Mouse (Mus musculus): ENCODE results near the gene Topors.

Topors gene

GRCm38 (mm10) chr4:40250984-40251383, 18.7 kb downstream of the Topors start:
- DNase-seq (ENCODE audit: low spot score in 2 of 2) = no peak

DNA sequence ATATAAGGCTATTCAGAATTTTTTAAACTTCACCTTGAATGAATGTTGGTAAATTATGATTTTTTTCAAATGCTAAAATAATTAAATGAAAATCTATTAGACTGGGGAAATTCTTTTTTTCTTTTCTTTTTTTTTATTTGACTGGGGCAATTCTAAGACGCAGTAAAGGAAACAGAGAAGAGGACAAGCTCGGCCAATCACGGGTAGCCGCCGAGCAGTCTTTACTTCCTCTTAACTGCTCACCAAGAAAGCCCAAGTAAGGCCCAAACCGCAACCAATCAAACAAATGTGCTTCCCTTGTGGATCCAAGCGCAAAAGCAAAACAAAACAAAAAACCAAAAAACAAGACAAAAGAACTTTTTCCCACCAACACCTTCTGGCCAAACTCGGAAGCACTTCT, 25.6 kb downstream of the Topors start:
- peak in 1 of 2 experiments; percentile 35 for DNase-seq (ENCODE audit: low spot score in 2 of 2)

DNA sequence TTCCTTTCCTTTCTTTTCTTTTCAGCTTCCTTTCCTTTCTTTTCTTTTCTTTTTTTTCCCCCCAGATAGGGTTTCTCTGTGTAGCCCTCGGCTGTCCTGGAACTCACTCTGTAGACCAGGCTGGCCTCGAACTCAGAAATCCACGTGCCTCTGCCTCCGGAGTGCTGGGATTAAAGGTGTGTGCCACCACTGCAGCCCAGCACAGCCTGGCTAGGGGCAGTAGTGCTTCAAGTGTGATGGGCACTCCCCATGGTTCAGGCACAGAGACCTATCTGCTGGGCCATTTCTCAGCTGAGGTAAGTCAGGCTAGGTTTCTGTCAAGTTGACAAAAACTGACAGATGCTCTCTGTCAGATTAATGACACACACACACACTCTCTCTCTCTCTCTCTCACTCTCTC, 26.6 kb downstream of the Topors start:
- no peak for DNase-seq (ENCODE audit: low spot score in 2 of 2)

DNA sequence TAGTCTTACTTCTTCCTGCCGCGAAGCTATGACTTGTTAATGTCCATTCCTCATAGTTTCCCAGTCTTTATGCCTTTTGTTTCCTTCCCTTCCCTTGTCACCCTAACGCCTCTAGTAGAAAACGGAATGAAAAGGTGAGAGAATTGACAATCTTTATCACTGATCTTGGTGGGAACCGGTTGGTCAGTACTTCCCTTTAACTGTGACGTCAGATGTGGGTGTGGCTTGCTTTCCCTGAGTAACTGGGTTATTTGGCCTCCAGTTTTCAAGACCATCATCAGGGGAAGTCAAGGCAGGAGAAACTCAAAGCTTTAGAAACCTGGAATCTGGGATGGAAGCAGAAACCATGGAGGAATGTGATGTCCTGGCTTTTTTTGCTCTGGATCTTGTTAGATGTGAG, 27.7 kb downstream of the Topors start:
- DNase-seq (ENCODE audit: low spot score in 2 of 2) = no peak

DNA sequence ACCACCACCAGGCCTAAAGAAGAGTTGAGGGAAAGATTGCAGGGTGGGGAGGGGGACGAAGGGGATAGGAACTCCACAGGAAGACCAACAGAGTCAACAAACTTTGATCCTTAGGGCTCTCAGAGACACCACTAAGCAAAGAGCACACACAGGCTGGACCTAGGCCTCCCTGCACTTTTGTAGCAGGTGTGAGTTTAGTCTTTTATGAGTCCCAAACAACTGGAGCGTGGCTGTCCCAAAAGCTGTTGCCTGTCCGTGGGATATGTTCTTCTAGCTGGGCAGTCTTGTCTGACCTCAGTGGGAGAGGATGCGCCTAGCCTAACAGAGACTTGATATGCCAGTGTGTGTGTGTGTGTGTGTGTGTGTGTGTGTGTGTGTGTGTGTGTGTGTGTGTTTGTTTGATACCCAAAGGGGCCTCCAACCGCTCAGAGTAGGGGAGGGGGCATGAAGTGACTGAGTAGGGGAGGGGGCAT, 29.3 kb downstream of the Topors start:
- no peak for DNase-seq (ENCODE audit: low spot score in 2 of 2)

- DNase-seq (ENCODE audit: low spot score in 2 of 2) = peak; percentile 35 to 37
These were observed 30.0 kb downstream of the Topors start, which contains the start of gene Ddx58 for GRCm38 (mm10) chr4:40239409-40240271. Gene Ddx58 (minus strand): TSS chr4:40239828.

- DNase-seq (ENCODE audit: low spot score in 2 of 2) = peak in 1 of 2 experiments; percentile 54
These were observed 30.9 kb downstream of the Topors start for GRCm38 (mm10) chr4:40238483-40239408.

DNA sequence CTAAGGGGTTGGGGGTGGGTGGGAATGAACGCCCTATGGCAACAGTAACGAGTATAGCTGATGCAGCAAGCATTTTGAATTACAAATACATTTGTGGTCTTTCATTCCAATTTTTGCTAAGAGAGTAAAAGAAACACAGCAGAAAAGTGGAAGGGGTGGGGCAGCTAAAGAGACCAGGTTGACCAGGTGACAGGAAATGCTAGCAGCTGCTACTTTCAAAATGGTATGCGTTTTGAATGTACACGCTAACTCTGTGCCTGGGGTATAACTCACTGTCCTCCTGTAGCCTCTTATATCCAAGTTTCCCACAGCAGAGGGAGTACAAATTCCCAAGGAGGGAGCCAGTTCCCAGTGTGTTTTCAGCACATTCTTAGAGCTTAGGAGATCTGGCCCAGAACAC, 32.8 kb downstream of the Topors start:
- DNase-seq (ENCODE audit: low spot score in 2 of 2) = peak in 1 of 2 experiments; percentile 23

- no peak for DNase-seq (ENCODE audit: low spot score in 2 of 2)
These were observed 35.4 kb downstream of the Topors start for GRCm38 (mm10) chr4:40234256-40234655.

DNA sequence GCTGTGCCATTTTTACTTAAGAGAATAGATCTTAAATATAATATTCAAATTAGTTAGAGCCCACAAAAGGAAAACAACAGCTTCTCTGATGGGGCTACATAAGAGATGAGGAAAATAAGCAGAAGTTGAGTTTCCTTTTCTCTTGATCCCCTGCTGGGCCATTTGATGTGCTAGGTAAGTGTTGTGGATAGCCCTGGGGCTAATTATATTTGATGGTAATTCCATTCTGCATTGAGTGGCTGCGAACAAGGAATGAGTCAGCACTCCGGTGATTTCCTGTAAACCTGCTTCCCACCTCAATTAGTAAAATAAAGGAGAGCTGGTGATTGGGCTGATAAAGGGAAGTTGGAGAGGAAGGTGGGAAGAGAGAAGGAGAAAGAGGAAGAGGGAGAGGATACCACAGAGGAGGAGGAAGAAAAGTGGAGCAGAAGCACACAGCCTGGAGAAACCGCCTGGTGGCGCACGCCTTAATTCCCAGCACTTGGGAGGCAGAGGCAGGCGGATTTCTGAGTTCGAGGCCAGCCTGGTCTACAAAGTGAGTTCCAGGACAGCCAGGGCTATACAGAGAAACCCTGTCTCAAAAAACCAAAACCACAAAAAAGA, 36.5 kb downstream of the Topors start:
- no peak for DNase-seq (ENCODE audit: low spot score in 2 of 2)

DNA sequence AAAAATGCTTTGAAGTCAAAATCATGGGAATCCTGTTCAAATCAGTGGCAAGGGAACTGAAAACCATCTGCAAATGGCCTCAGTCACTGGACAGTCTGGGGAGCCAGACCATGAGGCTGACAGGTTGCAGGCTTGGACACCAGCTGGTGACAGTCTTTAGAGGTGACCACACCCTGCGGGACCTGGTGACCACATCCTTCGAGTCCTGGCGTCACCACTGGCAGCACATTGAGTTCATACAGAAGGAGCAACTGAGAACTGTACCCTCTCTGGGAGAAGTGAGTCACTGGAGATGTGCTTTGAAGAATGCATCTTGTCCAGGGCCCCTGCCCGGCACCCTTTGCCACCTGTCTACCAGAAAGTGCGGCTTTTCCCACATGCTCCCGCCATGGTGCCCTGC, 39.9 kb downstream of the Topors start:
- DNase-seq (ENCODE audit: low spot score in 2 of 2) = no peak

GRCm38 (mm10) chr4:40227886-40228285, 41.8 kb downstream of the Topors start:
- no peak for DNase-seq (ENCODE audit: low spot score in 2 of 2)

GRCm38 (mm10) chr4:40227131-40227530, 42.5 kb downstream of the Topors start:
- no peak for DNase-seq (ENCODE audit: low spot score in 2 of 2)

- no peak for DNase-seq (ENCODE audit: low spot score in 2 of 2)
These were observed 43.6 kb downstream of the Topors start for GRCm38 (mm10) chr4:40226095-40226494.

- no peak for DNase-seq (ENCODE audit: low spot score in 2 of 2)
These were observed 47.6 kb downstream of the Topors start for GRCm38 (mm10) chr4:40221876-40222585.

GRCm38 (mm10) chr4:40221004-40221760, 48.5 kb downstream of the Topors start:
- no peak for DNase-seq (ENCODE audit: low spot score in 2 of 2)

DNA sequence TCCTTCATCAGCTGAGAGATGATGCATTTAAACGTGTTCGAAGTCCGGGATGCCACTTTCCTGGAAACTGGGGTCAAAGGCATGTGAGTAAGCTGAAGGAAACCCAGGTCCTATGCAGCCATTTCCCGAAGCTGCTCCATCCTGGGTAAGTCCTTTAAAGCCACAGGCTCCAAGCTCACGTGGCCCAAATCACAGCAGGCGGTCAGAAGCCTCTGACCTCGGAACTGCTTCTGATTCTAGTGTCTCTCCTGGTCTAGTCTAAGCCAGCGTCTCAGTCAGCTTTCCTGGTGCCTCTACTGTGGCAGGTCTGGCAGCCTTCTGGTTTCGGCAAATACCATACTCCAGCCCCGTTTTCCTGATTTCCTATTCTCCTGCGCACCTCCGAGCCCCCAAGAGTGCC, 49.2 kb downstream of the Topors start:
- DNase-seq (ENCODE audit: low spot score in 2 of 2) = no peak

GRCm38 (mm10) chr4:40218382-40218781, 51.3 kb downstream of the Topors start:
- peak in 1 of 2 experiments; percentile 58 for DNase-seq (ENCODE audit: low spot score in 2 of 2)

DNA sequence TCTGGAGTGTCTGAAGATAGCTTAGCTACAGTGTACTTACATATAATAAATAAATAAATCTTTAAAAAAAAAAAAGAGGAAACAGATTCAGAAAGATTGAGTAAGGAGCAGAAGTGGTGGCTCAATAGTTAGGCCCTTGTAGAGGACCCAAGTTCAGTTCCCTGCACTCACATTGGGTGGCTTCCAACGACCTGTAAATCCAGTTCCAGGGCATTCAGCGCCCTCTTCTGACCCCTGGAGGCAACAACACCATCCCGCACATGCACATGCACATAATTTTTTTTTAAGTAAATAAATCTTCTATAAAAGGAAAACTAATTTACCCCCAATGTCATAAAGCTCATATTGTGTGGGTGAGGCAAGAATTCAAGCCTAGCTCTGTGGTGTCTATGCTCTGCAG, 51.7 kb downstream of the Topors start:
- DNase-seq (ENCODE audit: low spot score in 2 of 2) = no peak

- no peak for DNase-seq (ENCODE audit: low spot score in 2 of 2)
These were observed 57.5 kb downstream of the Topors start for GRCm38 (mm10) chr4:40212177-40212576.
